Mouse (Mus musculus): ENCODE results near the gene Aloxe3. TPM values are rescaled to one million over a fixed set of nuclear protein-coding genes. Genes with fewer than 3 reads are reported as not detected.

Aloxe3 gene
- polyA plus RNA-seq, 1 experiment: not detected

- Histone ChIP-seq H3K4me3 (ENCODE audit: insufficient read depth, low read length) (no peak overlapping the region), H3K27ac (ENCODE audit: insufficient read depth, low read depth, low read length) (no peak overlapping the region), H3K4me1 (ENCODE audit: control insufficient read depth, insufficient read depth, low read length) (peaks cover 16% of the 10 kb centered on the region)
- TF ChIP-seq POLR2A (IDR thresholded peaks at IDR 0.05; ENCODE audit: borderline replicate concordance, low read depth, low read length): no peak
- no peak for TF ChIP-seq CTCF (IDR thresholded peaks at IDR 0.05; ENCODE audit: low read depth, low read length)
Measured at GRCm38 (mm10) chr11:69116843-69117242, 8.9 kb upstream of the Aloxe3 start.

- Histone ChIP-seq H3K4me3 (ENCODE audit: insufficient read depth, low read length) (peak overlapping the region; percentile 70), H3K27ac (ENCODE audit: insufficient read depth, low read depth, low read length) (no peak overlapping the region), H3K4me1 (ENCODE audit: control insufficient read depth, insufficient read depth, low read length) (peaks cover 16% of the 10 kb centered on the region)
- no peak for TF ChIP-seq POLR2A (IDR thresholded peaks at IDR 0.05; ENCODE audit: borderline replicate concordance, low read depth, low read length)
- no peak for TF ChIP-seq CTCF (IDR thresholded peaks at IDR 0.05; ENCODE audit: low read depth, low read length)
Measured at GRCm38 (mm10) chr11:69117737-69118695, 7.7 kb upstream of the Aloxe3 start.

- Histone ChIP-seq H3K4me1 (ENCODE audit: control insufficient read depth, insufficient read depth, low read length) (peaks cover 16% of the 10 kb centered on the region), H3K4me3 (ENCODE audit: insufficient read depth, low read length) (peak overlapping the region; percentile 70), H3K27ac (ENCODE audit: insufficient read depth, low read depth, low read length) (no peak overlapping the region)
- TF ChIP-seq POLR2A (IDR thresholded peaks at IDR 0.05; ENCODE audit: borderline replicate concordance, low read depth, low read length): no peak
- TF ChIP-seq CTCF (IDR thresholded peaks at IDR 0.05; ENCODE audit: low read depth, low read length): no peak
Measured at GRCm38 (mm10) chr11:69118765-69119164, 6.9 kb upstream of the Aloxe3 start.

GRCm38 (mm10) chr11:69119446-69120155, 6.1 kb upstream of the Aloxe3 start:
- H3K4me1 ChIP-seq (ENCODE audit: control insufficient read depth, insufficient read depth, low read length): peaks cover 16% of the 10 kb centered on the region
- H3K4me3 ChIP-seq (ENCODE audit: insufficient read depth, low read length): peak overlapping the region; percentile 72
- no peak for TF ChIP-seq POLR2A (IDR thresholded peaks at IDR 0.05; ENCODE audit: borderline replicate concordance, low read depth, low read length)
- TF ChIP-seq CTCF (IDR thresholded peaks at IDR 0.05; ENCODE audit: low read depth, low read length): no peak

GRCm38 (mm10) chr11:69120221-69121000, 5.3 kb upstream of the Aloxe3 start, which contains the start of gene Hes7:
Gene Hes7, plus strand, starts transcription at chr11:69120404.
- H3K4me1 ChIP-seq (ENCODE audit: control insufficient read depth, insufficient read depth, low read length): peaks cover 16% of the 10 kb centered on the region

More at GRCm38 (mm10) chr11:69119446-69120155, 6.1 kb upstream of the Aloxe3 start:
- H3K27ac ChIP-seq (ENCODE audit: insufficient read depth, low read depth, low read length): no peak overlapping the region

GRCm38 (mm10) chr11:69121001-69121740, 4.5 kb upstream of the Aloxe3 start:
- Histone ChIP-seq H3K4me1 (ENCODE audit: control insufficient read depth, insufficient read depth, low read length) (peaks cover 16% of the 10 kb centered on the region), H3K4me3 (ENCODE audit: insufficient read depth, low read length) (peak overlapping the region; percentile 72)
- TF ChIP-seq POLR2A (IDR thresholded peaks at IDR 0.05; ENCODE audit: borderline replicate concordance, low read depth, low read length) (no peak), CTCF (IDR thresholded peaks at IDR 0.05; ENCODE audit: low read depth, low read length) (no peak)

More at GRCm38 (mm10) chr11:69120221-69121000, 5.3 kb upstream of the Aloxe3 start, which contains the start of gene Hes7:
- H3K27ac ChIP-seq (ENCODE audit: insufficient read depth, low read depth, low read length): no peak within 1 kb of the TSS
- no peak for TF ChIP-seq CTCF (IDR thresholded peaks at IDR 0.05; ENCODE audit: low read depth, low read length)
- no peak for TF ChIP-seq POLR2A (IDR thresholded peaks at IDR 0.05; ENCODE audit: borderline replicate concordance, low read depth, low read length)
- H3K4me3 ChIP-seq (ENCODE audit: insufficient read depth, low read length): peak within 1 kb of the TSS; percentile 72

GRCm38 (mm10) chr11:69121741-69122335, 3.9 kb upstream of the Aloxe3 start:
- peaks cover 19% of the 10 kb centered on the region for H3K4me1 ChIP-seq (ENCODE audit: control insufficient read depth, insufficient read depth, low read length)
- H3K27ac ChIP-seq (ENCODE audit: insufficient read depth, low read depth, low read length): no peak overlapping the region
- TF ChIP-seq POLR2A (IDR thresholded peaks at IDR 0.05; ENCODE audit: borderline replicate concordance, low read depth, low read length) (no peak), CTCF (IDR thresholded peaks at IDR 0.05; ENCODE audit: low read depth, low read length) (no peak)

More at GRCm38 (mm10) chr11:69121001-69121740, 4.5 kb upstream of the Aloxe3 start:
- H3K27ac ChIP-seq (ENCODE audit: insufficient read depth, low read depth, low read length): no peak overlapping the region

GRCm38 (mm10) chr11:69122336-69122951, 3.3 kb upstream of the Aloxe3 start, which contains the start of gene 9130213A22Rik:
Gene 9130213A22Rik, minus strand, starts transcription at chr11:69122589.
- Histone ChIP-seq H3K27ac (ENCODE audit: insufficient read depth, low read depth, low read length) (no peak within 1 kb of the TSS), H3K4me1 (ENCODE audit: control insufficient read depth, insufficient read depth, low read length) (peaks cover 19% of the 10 kb centered on the region), H3K4me3 (ENCODE audit: insufficient read depth, low read length) (peak within 1 kb of the TSS; percentile 79)
- TF ChIP-seq POLR2A (IDR thresholded peaks at IDR 0.05; ENCODE audit: borderline replicate concordance, low read depth, low read length) (no peak), CTCF (IDR thresholded peaks at IDR 0.05; ENCODE audit: low read depth, low read length) (no peak)

More at GRCm38 (mm10) chr11:69121741-69122335, 3.9 kb upstream of the Aloxe3 start:
- peak overlapping the region; percentile 72 for H3K4me3 ChIP-seq (ENCODE audit: insufficient read depth, low read length)
